Mouse (Mus musculus): ENCODE measurements around the gene Foxf1. TPM values are rescaled to one million over a fixed set of nuclear protein-coding genes. Genes with fewer than 3 reads are reported as not detected.

The Foxf1 gene
- total RNA-seq, 1 experiment from 2014 or later = not detected

GRCm38 (mm10) chr8:121079944-121080343 is 4.2 kb upstream of the Foxf1 start:
- ATAC-seq (replicated peaks in 1 of 2; ENCODE audit: insufficient read depth in 1 of 2, low FRiP score in 2 of 2, low TSS enrichment in 1 of 2, low read depth in 1 of 2, poor library complexity in 2 of 2, severe bottlenecking in 2 of 2) = no peak

DNA sequence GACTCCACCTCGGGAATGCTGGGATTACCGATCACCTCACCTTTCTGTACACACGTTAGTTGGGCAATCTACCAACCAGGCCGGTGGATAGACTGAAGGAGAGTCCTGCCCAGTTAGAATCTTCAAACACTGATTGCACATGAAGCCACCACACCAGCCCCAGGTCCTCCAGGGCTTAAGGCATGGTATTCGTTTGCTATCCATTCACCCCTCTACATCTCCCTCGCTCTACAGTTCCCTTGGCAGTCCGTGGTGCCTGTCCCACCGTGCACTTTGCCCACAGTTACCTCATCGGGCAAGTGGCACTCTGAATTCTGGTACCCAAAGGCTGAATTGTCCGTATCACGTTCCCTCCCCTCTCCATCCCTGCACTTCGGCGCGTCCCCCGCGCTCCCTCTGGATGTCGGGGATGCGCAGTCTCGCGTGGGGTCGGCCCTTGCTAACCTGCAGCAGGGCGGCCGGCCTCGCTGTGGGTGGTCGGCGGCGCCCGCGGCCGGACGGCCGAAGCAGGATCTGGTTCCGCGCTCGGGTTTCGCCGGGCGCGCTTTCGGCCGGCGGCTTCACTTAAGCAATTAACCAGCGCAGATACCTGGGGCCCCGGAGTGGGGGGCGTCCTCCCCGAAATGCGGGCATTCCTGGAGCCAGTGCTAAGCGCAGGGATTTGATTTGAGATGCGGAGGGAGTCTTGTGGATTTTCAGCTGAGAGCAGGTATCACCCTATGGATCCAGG is 3.7 kb upstream of the Foxf1 start:
- ATAC-seq (replicated peaks in 1 of 2; ENCODE audit: insufficient read depth in 1 of 2, low FRiP score in 2 of 2, low TSS enrichment in 1 of 2, low read depth in 1 of 2, poor library complexity in 2 of 2, severe bottlenecking in 2 of 2) = no peak

DNA sequence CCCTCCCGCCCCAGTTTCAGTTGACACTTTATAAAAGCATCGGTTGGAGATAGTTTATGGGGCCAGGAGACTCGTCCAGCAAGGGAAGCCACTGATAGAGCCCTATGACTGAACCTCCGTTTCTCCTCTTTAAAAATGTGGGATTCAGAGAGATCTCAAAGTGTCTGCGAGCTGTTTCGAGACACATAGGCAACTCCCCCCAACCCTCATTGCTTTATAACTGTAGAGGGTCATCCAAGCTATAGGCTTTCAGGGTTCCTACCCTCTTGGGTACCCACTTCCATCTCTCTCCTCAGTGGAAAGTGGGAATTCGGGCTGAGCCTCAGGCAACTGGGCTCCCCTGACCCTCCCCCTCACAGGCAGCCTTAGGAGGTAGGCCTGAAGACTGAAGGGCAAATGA is 2.8 kb upstream of the Foxf1 start:
- ATAC-seq (replicated peaks in 1 of 2; ENCODE audit: insufficient read depth in 1 of 2, low FRiP score in 2 of 2, low TSS enrichment in 1 of 2, low read depth in 1 of 2, poor library complexity in 2 of 2, severe bottlenecking in 2 of 2) = no peak

DNA sequence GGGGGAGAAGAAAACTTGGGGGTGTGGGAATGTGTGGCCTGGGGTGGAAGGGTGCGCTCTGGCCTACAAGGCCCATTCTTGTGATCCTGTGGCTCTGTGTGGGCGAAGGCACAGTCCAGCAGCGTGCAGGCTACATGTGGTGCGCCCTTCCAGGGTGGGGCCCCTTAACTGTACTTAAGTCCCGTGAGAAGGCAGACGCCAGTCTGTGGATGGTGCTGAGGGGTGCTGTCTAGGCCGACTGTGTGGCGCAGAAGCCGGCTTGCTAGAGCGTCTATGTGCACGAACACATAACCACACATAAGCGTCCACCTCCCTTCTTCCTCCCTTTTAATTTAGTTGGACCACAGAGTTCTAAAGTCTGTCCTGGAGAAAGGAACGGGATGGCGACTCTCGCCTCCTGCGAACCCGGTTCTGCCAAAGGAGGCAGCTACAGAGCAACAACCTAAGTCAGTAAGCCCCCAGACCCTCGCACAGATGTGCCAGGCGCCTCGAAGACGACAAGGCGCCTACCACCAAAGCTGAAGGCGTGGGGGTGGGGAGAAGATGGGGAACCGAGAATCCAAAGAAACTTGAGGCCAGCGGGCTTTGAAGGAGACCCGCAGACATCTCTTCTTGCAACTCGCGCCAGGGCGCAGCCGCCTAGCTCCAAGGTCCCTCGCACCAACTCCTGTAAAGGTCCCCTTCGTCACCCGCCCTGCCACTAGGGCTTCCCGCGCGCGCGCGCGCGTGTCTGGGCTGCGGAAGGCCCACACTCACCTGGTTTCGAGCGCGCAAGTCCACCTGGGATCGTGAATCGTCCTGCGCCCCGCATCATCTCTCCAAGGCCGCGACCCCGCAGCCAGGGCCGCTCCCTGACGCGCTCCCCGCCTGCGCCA is 1.7 kb upstream of the Foxf1 start:
- no peak for ATAC-seq (replicated peaks in 1 of 2; ENCODE audit: insufficient read depth in 1 of 2, low FRiP score in 2 of 2, low TSS enrichment in 1 of 2, low read depth in 1 of 2, poor library complexity in 2 of 2, severe bottlenecking in 2 of 2)

- ATAC-seq (replicated peaks in 1 of 2; ENCODE audit: insufficient read depth in 1 of 2, low FRiP score in 2 of 2, low TSS enrichment in 1 of 2, low read depth in 1 of 2, poor library complexity in 2 of 2, severe bottlenecking in 2 of 2) = 0 out of 4 replicates have a peak, but pooled peaks of 1 of the 2 experiments have one; percentile 49
These were observed 872 bp upstream of the Foxf1 start for GRCm38 (mm10) chr8:121083093-121083935.

DNA sequence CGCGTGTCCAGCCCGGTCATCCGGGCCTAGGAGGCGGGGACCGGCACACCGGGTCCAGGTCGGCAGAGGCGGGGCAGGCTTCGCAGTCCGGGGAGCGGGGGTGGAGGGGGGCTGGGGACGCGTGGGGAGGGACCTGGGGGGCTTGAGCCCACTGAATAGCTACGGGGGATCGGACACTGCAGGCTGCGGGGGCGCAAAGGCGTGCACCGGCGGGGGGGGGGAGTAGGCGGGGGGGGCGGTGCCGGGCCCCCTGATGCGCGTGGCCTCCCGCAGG is 313 bp upstream of the Foxf1 start:
- no peak for ATAC-seq (replicated peaks in 1 of 2; ENCODE audit: insufficient read depth in 1 of 2, low FRiP score in 2 of 2, low TSS enrichment in 1 of 2, low read depth in 1 of 2, poor library complexity in 2 of 2, severe bottlenecking in 2 of 2)

GRCm38 (mm10) chr8:121085011-121085410 is 825 bp downstream of the Foxf1 start:
- no peak for ATAC-seq (replicated peaks in 1 of 2; ENCODE audit: insufficient read depth in 1 of 2, low FRiP score in 2 of 2, low TSS enrichment in 1 of 2, low read depth in 1 of 2, poor library complexity in 2 of 2, severe bottlenecking in 2 of 2)

DNA sequence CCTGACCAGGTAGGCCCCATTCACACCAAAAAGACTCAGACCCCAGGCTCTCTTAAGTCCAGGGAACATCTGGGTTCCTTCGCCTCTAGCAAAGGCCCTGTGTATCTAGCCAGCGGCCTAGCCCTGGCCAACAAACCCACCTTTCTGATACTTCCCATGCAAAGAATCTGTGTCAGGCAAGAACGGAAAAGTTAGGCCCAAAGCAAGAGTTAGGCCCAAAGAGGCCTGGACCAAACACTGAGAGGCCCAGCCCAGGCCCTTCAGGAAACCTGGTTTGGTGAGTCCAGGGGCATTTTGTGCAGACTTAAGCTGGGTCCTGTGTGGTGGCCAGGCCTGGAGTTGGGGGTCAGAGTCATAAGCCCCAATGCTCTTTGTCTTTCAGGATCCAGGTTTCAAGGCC is 1.4 kb downstream of the Foxf1 start:
- no peak for ATAC-seq (replicated peaks in 1 of 2; ENCODE audit: insufficient read depth in 1 of 2, low FRiP score in 2 of 2, low TSS enrichment in 1 of 2, low read depth in 1 of 2, poor library complexity in 2 of 2, severe bottlenecking in 2 of 2)

- ATAC-seq (replicated peaks in 1 of 2; ENCODE audit: insufficient read depth in 1 of 2, low FRiP score in 2 of 2, low TSS enrichment in 1 of 2, low read depth in 1 of 2, poor library complexity in 2 of 2, severe bottlenecking in 2 of 2) = no peak
These were observed 2.1 kb downstream of the Foxf1 start for GRCm38 (mm10) chr8:121086004-121086900.

GRCm38 (mm10) chr8:121088281-121088680 is 4.1 kb downstream of the Foxf1 start:
- ATAC-seq (replicated peaks in 1 of 2; ENCODE audit: insufficient read depth in 1 of 2, low FRiP score in 2 of 2, low TSS enrichment in 1 of 2, low read depth in 1 of 2, poor library complexity in 2 of 2, severe bottlenecking in 2 of 2) = no peak

DNA sequence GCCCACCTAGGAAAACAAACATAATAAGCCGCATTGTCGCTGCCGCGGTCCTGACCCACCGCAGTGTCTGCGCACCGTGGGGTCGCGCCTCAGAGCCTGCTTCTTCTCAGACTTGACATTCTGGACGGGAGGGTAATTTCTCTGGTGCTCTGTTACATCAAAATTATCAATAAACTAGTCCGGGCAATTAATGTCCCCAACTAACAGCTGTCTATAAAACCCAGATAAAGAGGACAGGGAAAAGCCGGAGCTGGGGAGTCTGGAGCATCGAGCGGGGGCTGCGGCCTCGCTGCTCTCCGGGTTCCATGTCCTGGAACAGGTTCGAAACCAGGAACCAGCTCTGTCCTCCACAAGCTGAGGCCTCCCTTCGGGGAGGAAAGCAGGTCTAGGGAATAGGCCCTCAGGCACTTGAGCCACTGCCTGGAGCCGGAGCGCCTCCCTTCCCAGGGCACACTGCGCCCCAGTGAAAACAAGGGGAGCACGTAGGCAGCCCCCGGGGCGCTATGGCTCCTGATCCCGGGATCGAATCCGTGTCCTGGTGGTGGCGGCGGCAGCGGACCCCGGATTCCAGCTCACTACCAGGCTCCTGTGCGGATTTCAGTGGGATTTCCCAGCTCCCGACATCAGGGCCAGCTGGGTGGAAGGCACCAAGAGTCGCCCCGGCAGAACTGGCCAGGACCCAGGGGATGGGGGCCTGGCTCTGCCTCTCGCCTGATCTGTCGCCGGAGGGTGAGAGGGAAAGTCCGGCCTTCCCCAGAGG is 4.9 kb downstream of the Foxf1 start:
- ATAC-seq (replicated peaks in 1 of 2; ENCODE audit: insufficient read depth in 1 of 2, low FRiP score in 2 of 2, low TSS enrichment in 1 of 2, low read depth in 1 of 2, poor library complexity in 2 of 2, severe bottlenecking in 2 of 2) = no peak

DNA sequence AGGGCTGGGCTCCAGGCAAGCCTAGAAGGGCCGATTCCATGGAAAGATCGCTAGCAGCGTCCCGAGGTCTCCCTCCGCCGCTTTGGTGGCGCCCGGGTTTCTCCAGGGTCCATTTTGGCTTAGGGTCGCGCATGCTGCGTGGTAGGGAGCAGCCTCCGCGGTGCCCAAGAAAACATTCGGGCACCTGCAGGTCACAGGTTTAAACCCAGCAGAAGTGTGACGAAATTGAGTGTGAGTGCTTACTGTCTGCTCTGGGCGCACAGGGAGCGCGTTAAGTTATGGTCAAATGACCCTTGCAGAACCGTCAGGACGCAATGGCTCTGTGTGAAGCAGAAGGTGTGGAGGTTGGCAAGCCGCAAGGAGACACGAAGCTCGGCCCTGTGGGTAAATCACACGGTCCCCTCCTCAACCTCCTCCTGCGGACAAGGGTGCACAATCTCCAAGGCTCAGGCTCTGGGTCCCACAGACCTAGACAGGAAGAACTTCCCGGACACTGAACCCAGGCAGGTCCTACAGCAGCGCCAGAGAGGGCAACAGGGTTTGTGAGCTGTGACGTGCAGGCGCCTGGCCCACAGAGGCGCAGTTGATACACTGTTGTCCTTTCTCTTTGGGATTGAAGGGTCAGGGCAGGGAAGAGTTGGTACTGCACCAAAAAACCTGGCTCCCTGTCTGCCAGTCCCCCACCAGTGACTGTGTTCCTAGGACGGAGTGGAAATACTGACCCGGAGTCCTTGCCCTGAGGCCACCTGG is 5.6 kb downstream of the Foxf1 start:
- no peak for ATAC-seq (replicated peaks in 1 of 2; ENCODE audit: insufficient read depth in 1 of 2, low FRiP score in 2 of 2, low TSS enrichment in 1 of 2, low read depth in 1 of 2, poor library complexity in 2 of 2, severe bottlenecking in 2 of 2)

GRCm38 (mm10) chr8:121090716-121091115 is 6.5 kb downstream of the Foxf1 start:
- no peak for ATAC-seq (replicated peaks in 1 of 2; ENCODE audit: insufficient read depth in 1 of 2, low FRiP score in 2 of 2, low TSS enrichment in 1 of 2, low read depth in 1 of 2, poor library complexity in 2 of 2, severe bottlenecking in 2 of 2)

- no peak for ATAC-seq (replicated peaks in 1 of 2; ENCODE audit: insufficient read depth in 1 of 2, low FRiP score in 2 of 2, low TSS enrichment in 1 of 2, low read depth in 1 of 2, poor library complexity in 2 of 2, severe bottlenecking in 2 of 2)
These were observed 8.0 kb downstream of the Foxf1 start for GRCm38 (mm10) chr8:121092141-121092540.

DNA sequence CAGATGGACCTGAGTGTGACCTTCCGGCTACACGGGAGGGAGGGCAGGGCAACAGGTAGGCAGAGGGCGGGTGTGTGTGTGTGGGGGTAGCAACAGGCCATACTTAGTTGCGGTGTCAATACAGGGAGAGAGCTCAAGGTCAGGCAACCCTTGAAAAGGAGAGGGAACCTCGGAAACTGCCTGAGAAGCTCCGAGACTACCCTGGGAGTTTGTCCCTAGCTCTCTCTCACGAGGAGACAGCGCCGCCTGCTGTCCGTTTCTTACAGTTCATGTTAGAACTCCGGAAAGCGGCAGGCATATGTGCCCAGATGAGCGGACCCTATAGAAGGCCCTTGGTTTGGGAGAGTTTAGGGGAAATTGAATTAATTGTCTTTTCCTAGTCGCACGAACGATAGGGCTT is 8.4 kb downstream of the Foxf1 start:
- peak; percentile 63 to 69 for ATAC-seq (replicated peaks in 1 of 2; ENCODE audit: insufficient read depth in 1 of 2, low FRiP score in 2 of 2, low TSS enrichment in 1 of 2, low read depth in 1 of 2, poor library complexity in 2 of 2, severe bottlenecking in 2 of 2)

DNA sequence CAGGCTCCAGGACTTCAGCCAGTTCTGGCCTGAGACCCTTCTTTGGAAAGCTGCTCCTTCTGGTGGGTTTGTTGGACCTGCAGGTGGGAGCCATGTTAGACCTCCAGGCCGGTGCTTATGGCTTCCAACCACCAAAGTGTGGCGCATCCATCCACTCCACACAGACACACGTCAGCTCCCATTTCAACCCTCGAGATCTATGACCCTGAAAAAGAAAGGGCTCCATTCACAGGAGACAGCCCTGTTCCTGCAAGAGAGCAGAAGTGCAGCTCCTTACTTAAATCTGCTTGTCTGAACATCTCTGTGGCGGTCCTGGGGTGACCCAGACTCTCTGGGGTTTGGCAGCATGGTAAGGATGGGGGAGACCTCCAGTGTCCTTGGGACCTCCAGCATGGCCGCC is 9.3 kb downstream of the Foxf1 start:
- ATAC-seq (replicated peaks in 1 of 2; ENCODE audit: insufficient read depth in 1 of 2, low FRiP score in 2 of 2, low TSS enrichment in 1 of 2, low read depth in 1 of 2, poor library complexity in 2 of 2, severe bottlenecking in 2 of 2) = no peak
